Mouse (Mus musculus) C2C12 (cell line): ENCODE results near the gene AA986860.

Experiments
- CTCF ChIP-seq: IDR thresholded peaks from one replicate; pipeline ENCODE4 v1.5.1; 2011; ENCODE audit not compliant: control insufficient read depth, insufficient read depth, insufficient read length
- MAX ChIP-seq: IDR thresholded peaks from one replicate; pipeline ENCODE4 v1.6.1; 2011; ENCODE audit warnings: mild to moderate bottlenecking, control low read depth
- MYOG ChIP-seq: IDR thresholded peaks from one replicate; pipeline ENCODE4 v1.6.1; 2011; ENCODE audit not compliant: control insufficient read depth, insufficient read length; ENCODE audit errors: extremely low read depth
- USF1 ChIP-seq: IDR thresholded peaks from one replicate; pipeline ENCODE4 v1.6.1; 2011; ENCODE audit warnings: low read depth, mild to moderate bottlenecking, control low read depth, moderate library complexity

DNA sequence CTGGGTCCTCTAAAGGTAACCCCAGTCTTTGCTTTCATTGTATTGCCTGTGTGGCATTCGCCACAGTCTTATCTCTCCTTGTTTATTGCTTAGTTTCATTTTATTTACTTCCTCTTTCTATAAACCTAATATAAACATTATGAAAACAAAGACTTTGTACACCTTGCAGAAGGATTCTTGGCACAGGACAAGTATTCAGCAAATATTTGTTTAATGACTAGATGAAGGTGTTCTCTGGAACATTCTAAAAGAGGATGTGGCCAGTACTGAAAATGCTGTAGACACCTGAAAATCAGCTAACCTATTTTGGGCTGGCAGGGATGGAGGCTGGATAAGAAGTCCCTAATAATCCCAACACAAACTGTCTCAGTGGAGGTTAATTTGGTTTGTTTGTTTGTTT lies 29.8 kb downstream of the AA986860 start:
- TF ChIP-seq CTCF (no peak), USF1 (no peak), MYOG (no peak), MAX (no peak)
